Mouse (Mus musculus) embryonic fibroblast, embryonic 13.5 days (primary cell): ENCODE data around the gene Ager.

Source experiments
- CTCF ChIP-seq: IDR thresholded peaks from 2 replicates; pipeline ENCODE4 v1.5.1; 2011; ENCODE audit warnings: mild to moderate bottlenecking, control low read depth, low read length, moderate library complexity, borderline replicate concordance; ENCODE audit not compliant: insufficient read depth
- POLR2A ChIP-seq: IDR thresholded peaks from 2 replicates; pipeline ENCODE4 v1.6.1; 2011; ENCODE audit warnings: low read depth, mild to moderate bottlenecking, control low read depth, low read length, moderate library complexity

GRCm38 (mm10) chr17:34643379-34643778, 45.7 kb downstream of the Ager start:
- TF ChIP-seq CTCF (no peak), POLR2A (no peak)
